Mouse (Mus musculus) embryonic fibroblast, embryonic 13.5 days (primary cell): ENCODE results near the gene Gm16427. TPM values are rescaled to one million over a fixed set of nuclear protein-coding genes. Genes with fewer than 3 reads are reported as not detected.
"Not testable (repeated sequence)": the region's sequence is repeated elsewhere in the genome, so short reads cannot be mapped to it uniquely, and the experiment has no call there.

Source experiments
- H3K27ac ChIP-seq: 2 replicates; pipeline ENCODE4 v1.5.1; 2012; ENCODE audit warnings: low read length, control low read depth, inconsistent platforms; ENCODE audit not compliant: insufficient read depth
- H3K4me1 ChIP-seq: 2 replicates; pipeline ENCODE4 v1.6.1; 2011; ENCODE audit warnings: low read length; ENCODE audit not compliant: control insufficient read depth, insufficient read depth
- H3K4me3 ChIP-seq: 2 replicates; pipeline ENCODE4 v1.5.1; 2011; ENCODE audit warnings: mild to moderate bottlenecking, control low read depth, low read length; ENCODE audit not compliant: insufficient read depth
- polyA plus RNA-seq: library from polyadenylated mRNA; stranded (reverse); fragments of >200 nt; gene quantifications from 2 replicates; pipeline ENCODE4 v1.2.4, GENCODE M21; 2011; ENCODE audit warnings: low read depth; ENCODE audit not compliant: missing spikeins, insufficient read length

Gene Gm16427
- not detected in 2 replicates for polyA plus RNA-seq

DNA sequence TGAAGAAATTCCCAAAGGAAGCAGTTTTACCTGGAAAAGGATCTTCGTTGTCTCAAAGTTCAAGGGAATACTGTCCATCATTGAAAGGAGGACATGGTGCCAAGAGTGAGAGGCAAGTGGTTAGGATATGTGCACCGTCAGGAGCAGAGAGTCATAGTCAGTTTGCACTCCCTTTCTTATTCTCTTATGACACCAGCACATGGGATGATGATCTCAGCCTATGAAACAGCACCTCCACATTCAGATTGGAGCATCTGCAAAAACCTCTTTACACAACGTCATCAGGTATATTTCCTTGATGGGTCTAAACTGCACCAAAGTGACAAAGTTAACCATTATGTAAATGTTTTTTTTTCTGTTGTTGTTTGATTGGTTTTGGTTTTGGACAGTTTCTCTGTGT, at the start of gene Gm16427:
Gene Gm16427 (minus strand): TSS at position 101 of the 400 bp plus-strand sequence.
- H3K4me3 ChIP-seq, H3K27ac ChIP-seq, H3K4me1 ChIP-seq: not testable (repeated sequence)

Other genes with a start within 250 kb of the Gm16427 start
- gene C87414, start 131.4 kb upstream of the Gm16427 start, polyA plus RNA-seq: not detected in 2 replicates